11 mouse cellular contexts compared by ENCODE assay signal in genomic region chr11:80808551-80809070, GRCm38 (mm10). TPM values are rescaled to one million over a fixed set of nuclear protein-coding genes. Genes with fewer than 3 reads are reported as not detected.
DNase-seq lines count a peak whose midpoint lies in the region; ATAC-seq and TF ChIP-seq lines count a peak whose summit lies in the region.
"Had no signal": no experiment of that assay in that cellular context is flagged by ENCODE, and none has a peak within 500 bp of the region (broad histone marks: within the 10 kb centered on the region; RNA-seq: fewer than 3 reads in every experiment).

No protein-coding gene starts in this region.

- H3K27me3 ChIP-seq in heart, adult 2 months (ENCODE audit: control insufficient read depth, insufficient read depth, low read length) = no peaks in the 10 kb centered on the region
- H3K27me3 ChIP-seq in intestine, embryonic 14.5 days (replicated peaks; ENCODE audit: control insufficient read depth, insufficient read depth, low read length) = no peaks in the 10 kb centered on the region
- no peaks in the 10 kb centered on the region for H3K27me3 ChIP-seq in lung, postnatal 0 days (replicated peaks; ENCODE audit: insufficient read depth, low read length)
- H3K27me3 ChIP-seq in cerebellum, adult 2 months (ENCODE audit: control insufficient read depth, insufficient read depth, low read length) = no peaks in the 10 kb centered on the region; the same call in 1 of the 2 replicates
- H3K27me3 ChIP-seq in hindbrain, embryonic 12.5 days = no peaks in the 10 kb centered on the region
- H3K27me3 ChIP-seq: heart, embryonic 13.5 days had no signal

- peak; percentile 36 for TF ChIP-seq CTCF in heart, adult 2 months (IDR thresholded peaks at IDR 0.05)
- TF ChIP-seq CTCF in lung, postnatal 0 days (IDR thresholded peaks at IDR 0.05) = peak; percentile 53
- no peak for TF ChIP-seq CTCF in cerebellum, adult 2 months (IDR thresholded peaks at IDR 0.05; ENCODE audit: borderline replicate concordance, insufficient read depth, low read depth, low read length)

- TF ChIP-seq EP300 in heart, adult 2 months (IDR thresholded peaks at IDR 0.05; ENCODE audit: insufficient read depth, low read depth, low read length) = no peak
- TF ChIP-seq EP300 in lung, postnatal 0 days (IDR thresholded peaks at IDR 0.05) = no peak

- H3K9me3 ChIP-seq in intestine, embryonic 14.5 days (ENCODE audit: control insufficient read depth, low read length) = no peaks in the 10 kb centered on the region
- H3K9me3 ChIP-seq in lung, postnatal 0 days (ENCODE audit: low read length) = no peaks in the 10 kb centered on the region
- H3K9me3 ChIP-seq in hindbrain, embryonic 12.5 days (replicated peaks) = no peaks in the 10 kb centered on the region
- H3K9me3 ChIP-seq: heart, embryonic 13.5 days had no signal

- intact Hi-C loops in heart, adult 2 months (cut with DNase I) = no loop called here
- intact Hi-C loops in heart, postnatal 36 days (cut with DNase I) = no loop called here

- H3K27ac ChIP-seq in heart, adult 2 months = no peak overlapping the region
- peak overlapping the region; percentile 24; the same call in 1 of the 2 replicates for H3K27ac ChIP-seq in intestine, embryonic 14.5 days (ENCODE audit: low read depth)
- H3K27ac ChIP-seq in lung, postnatal 0 days (ENCODE audit: low read length) = no peak overlapping the region
- H3K27ac ChIP-seq in cerebellum, adult 2 months (ENCODE audit: insufficient read depth, low read length) = no peak overlapping the region
- no peak overlapping the region for H3K27ac ChIP-seq in hindbrain, embryonic 12.5 days

- H3K36me3 ChIP-seq in heart, adult 2 months (ENCODE audit: control insufficient read depth, insufficient read depth, low read length) = no peaks in the 10 kb centered on the region
- peaks cover 12% of the 10 kb centered on the region for H3K36me3 ChIP-seq in intestine, embryonic 14.5 days (ENCODE audit: control insufficient read depth, insufficient read depth, low read length)
- H3K36me3 ChIP-seq in lung, postnatal 0 days (ENCODE audit: insufficient read depth, low read length) = no peaks in the 10 kb centered on the region
- 0 out of 2 replicates have a peak, but pooled peaks cover 13% of the 10 kb centered on the region for H3K36me3 ChIP-seq in hindbrain, embryonic 12.5 days

- no peak for TF ChIP-seq POLR2A in heart, adult 2 months (IDR thresholded peaks at IDR 0.05; ENCODE audit: insufficient read depth, low read depth, low read length)
- no peak for TF ChIP-seq POLR2A in cerebellum, adult 2 months (IDR thresholded peaks at IDR 0.05; ENCODE audit: borderline replicate concordance, insufficient read depth, low read length)

- H3K4me2 ChIP-seq in intestine, embryonic 14.5 days (ENCODE audit: low read length) = no peak overlapping the region
- no peak overlapping the region for H3K4me2 ChIP-seq in lung, postnatal 0 days (replicated peaks; ENCODE audit: low read depth, low read length)
- H3K4me2 ChIP-seq in hindbrain, embryonic 12.5 days (replicated peaks) = no peak overlapping the region

- WGBS in heart, adult 2 months = 65% methylated on average over 6 of the region's 6 CpGs
- WGBS in intestine, embryonic 14.5 days = 42% methylated on average over 6 of the region's 6 CpGs
- WGBS in lung, postnatal 0 days = 49% methylated on average over 6 of the region's 6 CpGs
- 86% methylated on average over 6 of the region's 6 CpGs for WGBS in cerebellum, adult 2 months
- 66% methylated on average over 6 of the region's 6 CpGs for WGBS in hindbrain, embryonic 12.5 days

- no peak for DNase-seq in heart, adult 2 months
- no peak for DNase-seq in heart, postnatal 4 days
- DNase-seq in ES-CJ7 (ENCODE audit: low read depth, low spot score) = peak; percentile 36
- no peak for DNase-seq in intestine, embryonic 14.5 days (ENCODE audit: low spot score)
- peak; percentile 67 for DNase-seq in lung, postnatal 0 days (ENCODE audit: low spot score)
- DNase-seq in cerebellum, adult 2 months = no peak
- no peak for DNase-seq in heart, postnatal 36 days

- H3K4me1 ChIP-seq in heart, adult 2 months (ENCODE audit: control insufficient read depth, insufficient read depth, low read length) = peaks cover 3% of the 10 kb centered on the region; the same call in 1 of the 2 replicates
- peaks cover 14% of the 10 kb centered on the region for H3K4me1 ChIP-seq in intestine, embryonic 14.5 days (replicated peaks; ENCODE audit: control insufficient read depth, insufficient read depth, low read length)
- H3K4me1 ChIP-seq in lung, postnatal 0 days (ENCODE audit: insufficient read depth, low read depth, low read length) = peaks cover 5% of the 10 kb centered on the region; the same call in 1 of the 2 replicates
- H3K4me1 ChIP-seq in cerebellum, adult 2 months (ENCODE audit: control insufficient read depth, insufficient read depth, low read length) = no peaks in the 10 kb centered on the region
- H3K4me1 ChIP-seq in hindbrain, embryonic 12.5 days = peaks cover 19% of the 10 kb centered on the region

- H3K79me2 ChIP-seq in heart, adult 2 months (replicated peaks; ENCODE audit: control insufficient read depth, insufficient read depth, low read length) = no peaks in the 10 kb centered on the region

- H3K9ac ChIP-seq in heart, adult 2 months (ENCODE audit: low read depth, low read length) = no peak overlapping the region
- no peak overlapping the region for H3K9ac ChIP-seq in intestine, embryonic 14.5 days (ENCODE audit: low read length)
- H3K9ac ChIP-seq in lung, postnatal 0 days (replicated peaks; ENCODE audit: low read depth) = no peak overlapping the region
- no peak overlapping the region for H3K9ac ChIP-seq in hindbrain, embryonic 12.5 days

- no peak overlapping the region for H3K4me3 ChIP-seq in heart, adult 2 months
- no peak overlapping the region for H3K4me3 ChIP-seq in intestine, embryonic 14.5 days (ENCODE audit: low read depth, low read length)
- no peak overlapping the region for H3K4me3 ChIP-seq in lung, postnatal 0 days (ENCODE audit: low read depth, low read length)
- no peak overlapping the region for H3K4me3 ChIP-seq in cerebellum, adult 2 months (replicated peaks; ENCODE audit: insufficient read depth, low read depth, low read length)
- no peak overlapping the region for H3K4me3 ChIP-seq in hindbrain, embryonic 12.5 days
- H3K4me3 ChIP-seq: heart, embryonic 13.5 days had no signal

- peak; percentile 70 for ATAC-seq in intestine, embryonic 14.5 days (replicated peaks; ENCODE audit: low FRiP score, low TSS enrichment, low read depth)
- ATAC-seq in lung, postnatal 0 days = no peak
- ATAC-seq in hindbrain, embryonic 12.5 days (ENCODE audit: low FRiP score) = no peak

RNA-seq across cellular contexts. Expression of gene Tmem98, which starts 1.4 kb away (rescaled TPM):
- total RNA-seq in heart, adult 2 months (2021) = 10 to 100 TPM; 11.2 to 12.8 TPM
- 29.3 and 34.9 TPM in 2 replicates for polyA plus RNA-seq in heart, adult 2 months (2012; rRNA removed)
- total RNA-seq in heart, postnatal 4 days (2021) = 10 to 100 TPM; 50.9 to 53.6 TPM
- polyA plus RNA-seq in intestine, embryonic 14.5 days (2014; fragmentation: Nextera tagmentation; extraction: Ambion mirVana) = 180 TPM in 2 replicates
- 72.1 and 82.0 TPM in 2 replicates for polyA plus RNA-seq in lung, postnatal 0 days (2015; fragmentation: Nextera tagmentation; extraction: Ambion mirVana)
- 27.8 and 34.0 TPM in 2 replicates for polyA plus RNA-seq in cerebellum, adult 2 months (2012; rRNA removed)
- 67.4 and 69.5 TPM in 2 replicates for polyA plus RNA-seq in hindbrain, embryonic 12.5 days (2016; fragmentation: Nextera tagmentation; extraction: Ambion mirVana)
- total RNA-seq in heart, postnatal 36 days (2021) = 10 to 100 TPM; 14.9 to 18.3 TPM

RNA-seq across cellular contexts. Expression of gene Myo1d, which starts 28.8 kb away (rescaled TPM):
- total RNA-seq in heart, adult 2 months (2021) = 1 to 10 TPM; 8.2 to 10.0 TPM
- 9.3 and 10.1 TPM in 2 replicates for polyA plus RNA-seq in heart, adult 2 months (2012; rRNA removed)
- total RNA-seq in heart, postnatal 4 days (2021) = 10 to 100 TPM; 17.4 to 18.5 TPM
- polyA plus RNA-seq in intestine, embryonic 14.5 days (2014; fragmentation: Nextera tagmentation; extraction: Ambion mirVana) = 45.4 and 50.1 TPM in 2 replicates
- 26.4 and 29.6 TPM in 2 replicates for polyA plus RNA-seq in lung, postnatal 0 days (2015; fragmentation: Nextera tagmentation; extraction: Ambion mirVana)
- polyA plus RNA-seq in cerebellum, adult 2 months (2012; rRNA removed) = 14.3 and 16.9 TPM in 2 replicates
- 4.5 and 4.7 TPM in 2 replicates for polyA plus RNA-seq in hindbrain, embryonic 12.5 days (2016; fragmentation: Nextera tagmentation; extraction: Ambion mirVana)
- 10 to 100 TPM in 1 of 2 experiments, 1 to 10 TPM in 1; 9.4 to 10.2 TPM for total RNA-seq in heart, postnatal 36 days (2021)

RNA-seq across cellular contexts. Expression of gene Spaca3, which starts 49.6 kb away (rescaled TPM):
- total RNA-seq in heart, adult 2 months (2021) = not detected
- 0.29 TPM in 1 of 2 replicates, not detected in the other for polyA plus RNA-seq in heart, adult 2 months (2012; rRNA removed)
- total RNA-seq in heart, postnatal 4 days (2021) = not detected
- not detected in 2 replicates for polyA plus RNA-seq in intestine, embryonic 14.5 days (2014; fragmentation: Nextera tagmentation; extraction: Ambion mirVana)
- not detected in 2 replicates for polyA plus RNA-seq in lung, postnatal 0 days (2015; fragmentation: Nextera tagmentation; extraction: Ambion mirVana)
- not detected in 2 replicates for polyA plus RNA-seq in cerebellum, adult 2 months (2012; rRNA removed)
- not detected in 2 replicates for polyA plus RNA-seq in hindbrain, embryonic 12.5 days (2016; fragmentation: Nextera tagmentation; extraction: Ambion mirVana)
- not detected for total RNA-seq in heart, postnatal 36 days (2021)
- total RNA-seq: layer of hippocampus, postnatal 25 days had no signal
- polyA plus RNA-seq: heart, embryonic 13.5 days; spleen, adult 2 months had no signal

Comparison
In these comparisons a context has a peak if more than half of its experiments do, and no peak if none do; other contexts are left out.
1. DNase-seq: peak in ES-CJ7 (single experiment) and lung, postnatal 0 days (single experiment); none in heart, adult 2 months (0 of 2), heart, postnatal 4 days (single experiment), intestine, embryonic 14.5 days (single experiment), cerebellum, adult 2 months (0 of 2) and heart, postnatal 36 days (0 of 2).